Mouse (Mus musculus) megakaryocyte-erythroid progenitor cell, adult 5-6 weeks (primary cell): ENCODE measurements at regions not wholly inside any gene's neighbourhood (a gene's known extent, or its start where the extent isn't known, plus 50 kb on each side); places are given as distances from the start of the nearest gene placed in this dataset.
A peak's percentile ranks its signal among the peaks of the same experiment; 100 is the strongest.

Source experiments
- ATAC-seq: replicated peaks from 2 replicates; pipeline ENCODE4 v1.8.0; 2016; ENCODE audit warnings: mild to moderate bottlenecking, inconsistent platforms; ENCODE audit not compliant: severe bottlenecking, poor library complexity, low FRiP score, low TSS enrichment

DNA sequence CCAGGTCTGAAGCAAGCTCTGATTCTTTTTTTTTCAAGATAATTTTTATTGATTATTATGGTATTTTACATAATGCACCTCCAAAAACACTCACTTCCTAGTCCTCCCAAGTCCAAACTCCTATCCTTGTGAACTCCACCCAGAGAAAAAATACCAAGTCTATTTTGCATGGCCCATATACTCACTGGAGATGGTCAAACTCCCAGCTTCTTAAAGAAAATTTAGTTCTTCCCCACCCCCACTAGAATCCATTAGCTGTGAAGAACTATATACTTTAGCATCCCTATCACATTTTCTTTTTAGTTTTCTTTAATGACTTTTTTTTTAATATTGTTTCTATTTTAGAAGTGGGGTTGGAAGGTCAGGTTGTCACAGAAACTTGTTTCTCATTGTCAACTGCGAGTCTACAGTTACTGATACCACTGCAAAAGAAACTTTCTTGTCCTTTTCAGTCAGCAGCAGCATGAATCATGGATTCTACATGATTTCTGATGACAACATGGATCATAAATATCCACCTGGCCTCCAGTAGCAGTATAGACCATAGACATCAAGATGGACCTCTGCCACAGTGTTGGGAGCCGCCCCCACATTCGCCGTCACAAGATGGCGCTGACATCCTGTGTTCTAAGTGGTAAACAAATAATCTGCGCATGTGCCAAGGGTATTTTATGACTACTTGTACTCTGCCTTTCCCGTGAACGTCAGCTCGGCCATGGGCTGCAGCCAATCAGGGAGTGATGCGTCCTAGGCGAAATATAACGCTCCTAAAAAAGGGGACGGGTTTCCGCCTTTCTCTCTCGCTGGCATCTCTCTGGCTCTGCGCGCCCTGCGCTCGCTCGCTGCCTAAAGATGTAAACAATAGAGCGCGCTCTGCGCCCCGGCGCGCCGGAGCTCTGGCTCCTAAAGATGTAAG, 69.0 kb downstream of the Pgr15l start:
- ATAC-seq = peak; percentile 57; the same call in 1 of the 2 replicates

DNA sequence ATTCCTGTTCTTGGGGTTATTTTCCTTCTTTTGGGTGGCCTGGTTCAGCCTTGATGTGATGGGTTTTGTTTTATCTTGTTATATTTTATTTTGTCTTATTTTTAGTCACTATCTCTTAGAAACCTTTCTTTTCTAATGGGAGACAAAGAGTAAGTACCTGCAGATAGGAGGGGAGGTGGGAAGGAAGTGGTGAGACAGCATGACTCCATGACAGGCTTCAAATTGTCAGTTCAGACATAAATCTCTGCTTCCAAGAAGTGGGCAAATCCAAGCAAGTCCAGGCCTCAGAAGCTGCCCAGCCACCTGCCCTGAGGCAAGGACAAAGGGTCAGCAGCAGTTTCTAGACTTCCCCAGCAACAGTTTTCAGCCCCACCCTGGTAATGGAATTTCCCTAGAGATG, 69.8 kb downstream of the Pgr15l start:
- ATAC-seq = no peak

- ATAC-seq = no peak
Measured at GRCm38 (mm10) chrX:97156155-97156554, 83.8 kb downstream of the Pgr15l start.
